Mouse (Mus musculus) brain, embryonic 14.5 days (tissue): ENCODE results near the gene Lrba. TPM values are rescaled to one million over a fixed set of nuclear protein-coding genes. Genes with fewer than 3 reads are reported as not detected.

Experiments used
- DNase-seq: peaks from one replicate; pipeline ENCODE4 v3.0.0-alpha.2; 2011; ENCODE audit warnings: low read depth
- CTCF ChIP-seq: fragments of 200-500 bp; IDR thresholded peaks from 2 replicates; pipeline ENCODE4 v1.5.1; 2012; ENCODE audit warnings: inconsistent platforms, mild to moderate bottlenecking, moderate library complexity, borderline replicate concordance; ENCODE audit not compliant: insufficient read depth, insufficient read length; ENCODE audit errors: extremely low read depth
- POLR2A ChIP-seq: fragments of 200-500 bp; IDR thresholded peaks from 2 replicates; pipeline ENCODE4 v1.6.1; 2012; ENCODE audit warnings: mild to moderate bottlenecking, inconsistent platforms, borderline replicate concordance; ENCODE audit not compliant: poor library complexity, insufficient read depth, insufficient read length, severe bottlenecking; ENCODE audit errors: extremely low read depth
- polyA plus RNA-seq: library from polyadenylated mRNA; depleted of rRNA; stranded (reverse); fragments of >200 nt; gene quantifications from 2 replicates; pipeline ENCODE4 v1.2.3, GENCODE M21; 2012

The Lrba gene
- polyA plus RNA-seq, 1 experiment: 16.8 TPM

DNA sequence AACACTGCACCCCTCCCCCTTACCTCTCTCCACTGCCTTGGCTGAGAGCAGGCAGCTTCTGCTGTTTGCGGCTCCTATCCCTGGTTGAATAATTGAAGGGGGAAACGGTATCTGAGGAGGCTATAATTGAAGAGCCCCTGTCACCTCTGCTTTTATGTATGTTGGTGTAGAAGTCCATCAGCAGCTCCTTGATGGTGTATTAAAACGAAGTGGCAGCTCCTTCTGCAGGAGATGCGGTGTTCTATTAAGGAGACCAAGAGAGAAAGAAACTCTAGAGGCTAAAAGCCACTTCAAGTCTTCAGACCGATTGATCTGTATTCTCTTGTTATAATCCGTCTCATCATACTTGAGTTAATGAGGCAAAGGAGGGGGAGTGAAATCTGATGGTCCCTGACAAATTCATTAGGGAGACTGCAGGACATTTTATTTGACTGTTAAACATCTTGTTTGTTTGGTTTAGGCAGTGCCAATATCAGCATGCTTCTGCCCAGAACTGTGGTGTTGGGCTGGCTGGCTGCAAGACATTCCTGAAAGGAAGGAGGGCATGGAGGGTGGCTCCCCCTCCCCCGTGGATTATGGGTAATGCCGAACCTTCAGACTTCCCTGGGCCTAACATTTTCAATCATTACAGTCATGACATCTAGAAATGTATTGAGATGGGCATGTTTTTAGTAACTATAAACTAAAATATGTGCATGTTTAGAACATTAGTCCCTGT lies 326.7 kb downstream of the Lrba start:
- TF ChIP-seq POLR2A (no peak), CTCF (no peak)
- DNase-seq: peak; percentile 77

- DNase-seq: peak; percentile 57
- TF ChIP-seq CTCF (no peak), POLR2A (no peak)
Observed at GRCm38 (mm10) chr3:86552170-86552569, 327.7 kb downstream of the Lrba start.

DNA sequence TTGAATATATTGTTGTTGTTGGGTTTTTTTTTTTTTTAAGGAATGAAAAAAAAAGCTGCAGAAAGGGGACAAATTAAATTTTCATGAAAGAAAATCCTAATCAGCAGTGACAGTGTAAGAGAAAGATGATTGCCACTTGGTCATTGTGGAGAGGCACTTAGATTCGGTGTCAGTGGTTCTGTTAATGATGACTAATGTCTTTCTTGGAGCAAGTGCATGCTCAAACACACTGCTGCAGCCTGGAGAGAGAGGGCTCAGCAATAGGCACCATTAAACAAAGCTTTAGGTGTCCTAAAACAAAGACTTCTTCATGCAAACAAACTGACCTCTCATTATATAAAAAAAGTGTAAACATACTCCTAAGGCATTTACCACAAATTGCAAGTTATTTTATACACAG lies 334.5 kb downstream of the Lrba start:
- no peak for TF ChIP-seq POLR2A
- peak; percentile 37 for DNase-seq

DNA sequence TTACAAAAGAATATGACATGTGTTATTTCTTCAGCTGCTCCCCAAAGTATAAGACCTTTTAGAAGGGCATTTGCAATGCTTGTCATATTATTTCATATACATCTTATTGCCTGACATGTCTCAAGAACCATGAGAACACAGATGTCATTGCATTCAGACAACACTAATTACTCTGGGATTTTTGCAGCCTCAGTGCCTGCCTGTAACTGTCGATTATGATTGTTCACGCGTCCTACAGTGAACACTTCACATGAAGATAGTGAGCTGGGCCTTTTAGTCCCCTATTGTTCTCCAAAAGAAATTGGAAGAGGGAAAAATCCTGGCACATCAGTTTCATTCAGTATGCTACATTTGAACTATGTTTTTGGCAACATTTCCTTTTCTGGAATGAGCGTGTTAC lies 335.2 kb downstream of the Lrba start:
- TF ChIP-seq POLR2A: no peak
- TF ChIP-seq CTCF: no peak
- DNase-seq: peak; percentile 60

- peak; percentile 43 for DNase-seq
- TF ChIP-seq CTCF (no peak), POLR2A (no peak)
Observed at GRCm38 (mm10) chr3:86560281-86561022, 336.0 kb downstream of the Lrba start.

- no peak for DNase-seq
Observed at GRCm38 (mm10) chr3:86561023-86561344, 336.5 kb downstream of the Lrba start.

GRCm38 (mm10) chr3:86561396-86561795 lies 336.9 kb downstream of the Lrba start:
- TF ChIP-seq POLR2A: no peak
- no peak for TF ChIP-seq CTCF
- no peak for DNase-seq

More at GRCm38 (mm10) chr3:86561023-86561344, 336.5 kb downstream of the Lrba start:
- no peak for TF ChIP-seq CTCF

DNA sequence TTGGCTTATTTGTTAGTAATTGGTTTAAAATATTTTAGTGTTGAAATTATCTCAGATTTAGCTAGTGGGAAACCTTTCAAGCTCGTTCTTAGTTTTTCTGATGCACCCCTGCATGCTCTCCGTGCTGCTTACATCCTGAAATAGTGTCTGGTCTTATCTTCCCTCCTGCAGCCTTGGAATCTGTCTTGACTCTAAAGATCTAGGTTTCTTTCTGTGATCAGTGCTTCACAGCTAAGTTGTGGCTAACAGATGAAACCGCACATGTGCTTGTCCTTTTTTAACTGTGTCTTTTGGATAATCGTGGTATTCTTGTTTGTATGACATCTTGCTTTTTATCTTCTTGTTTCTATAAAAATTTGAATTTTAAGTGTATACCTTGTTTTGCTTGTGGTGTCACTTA lies 342.8 kb downstream of the Lrba start:
- DNase-seq: no peak
- TF ChIP-seq CTCF: no peak

- DNase-seq: peak; percentile 60
Observed at GRCm38 (mm10) chr3:86571518-86571917, 347.0 kb downstream of the Lrba start.

DNA sequence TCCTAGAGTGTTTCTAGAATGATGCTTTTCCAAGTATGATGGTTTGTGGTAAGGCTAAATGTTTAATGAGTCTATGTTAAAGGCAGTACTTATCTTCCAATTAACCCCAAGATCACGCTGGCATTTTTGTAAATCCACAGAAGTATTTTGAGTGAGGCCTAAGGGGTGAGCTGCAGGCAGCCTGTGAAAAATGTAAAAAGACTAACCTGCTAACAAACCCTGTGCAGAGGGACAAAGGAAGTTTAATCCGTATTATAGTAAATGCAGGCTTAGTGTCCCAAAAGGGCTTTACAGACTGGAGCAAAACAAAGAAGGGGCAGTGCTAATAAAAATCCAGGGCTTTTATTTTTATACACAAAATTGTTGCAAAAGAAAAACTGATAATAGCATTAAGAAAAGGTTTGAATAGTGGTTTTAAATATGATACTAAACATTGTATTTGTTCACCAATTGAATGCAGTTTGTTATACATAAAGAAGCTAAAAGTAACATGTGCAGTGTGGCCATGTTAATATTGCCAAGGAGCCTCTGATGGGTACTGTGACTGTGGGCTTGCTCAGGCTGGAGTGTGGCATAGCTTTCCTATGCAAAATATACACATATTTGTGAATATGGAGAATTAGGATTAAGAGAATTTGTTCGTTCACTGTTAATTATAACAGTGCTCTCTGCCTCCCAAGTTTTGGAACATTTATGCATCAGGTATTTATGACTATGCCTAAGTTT lies 348.2 kb downstream of the Lrba start:
- TF ChIP-seq POLR2A (no peak), CTCF (no peak)
- DNase-seq: peak; percentile 70

More at GRCm38 (mm10) chr3:86571518-86571917, 347.0 kb downstream of the Lrba start:
- TF ChIP-seq CTCF (no peak), POLR2A (no peak)

DNA sequence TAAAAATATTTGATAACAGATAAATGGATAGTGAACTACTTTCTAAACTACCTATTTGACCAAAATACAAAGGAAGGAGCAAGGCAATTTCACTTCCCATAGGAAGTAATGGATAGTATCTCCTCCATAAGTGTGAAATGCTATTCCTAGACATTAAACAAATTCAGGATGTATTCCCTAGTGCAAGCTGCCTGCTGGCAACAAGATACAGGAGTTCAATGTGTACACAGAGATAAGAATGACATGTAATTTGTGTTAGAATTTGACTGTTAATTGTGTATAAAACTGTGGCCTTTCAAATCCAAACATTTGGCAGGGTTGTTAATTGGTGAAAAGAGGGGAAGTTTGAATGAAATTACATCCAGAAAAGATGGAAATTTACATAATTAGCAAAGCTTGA lies 350.8 kb downstream of the Lrba start:
- peak; percentile 40 for DNase-seq
- no peak for TF ChIP-seq CTCF

GRCm38 (mm10) chr3:86602284-86602683 lies 377.8 kb downstream of the Lrba start:
- DNase-seq: peak; percentile 83

DNA sequence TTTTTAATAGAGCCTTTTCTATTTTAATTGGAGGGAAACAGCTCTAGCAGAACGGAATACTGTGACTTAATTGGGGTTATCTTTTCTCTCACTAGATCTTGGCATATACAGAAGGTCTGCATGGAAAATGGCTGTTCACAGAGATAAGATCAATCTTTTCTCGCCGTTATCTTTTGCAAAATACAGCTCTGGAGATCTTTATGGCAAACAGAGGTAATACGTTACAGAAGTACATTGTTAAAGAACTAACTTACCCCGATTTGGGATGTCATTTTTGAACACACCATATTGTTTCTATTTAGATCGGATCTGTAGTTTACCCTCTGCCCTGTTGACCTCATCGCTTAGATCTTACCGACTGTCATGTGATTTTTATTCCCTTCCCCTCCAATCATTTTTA lies 381.3 kb downstream of the Lrba start:
- TF ChIP-seq CTCF (no peak), POLR2A (no peak)
- DNase-seq: no peak

More at GRCm38 (mm10) chr3:86602284-86602683, 377.8 kb downstream of the Lrba start:
- TF ChIP-seq POLR2A: no peak
- no peak for TF ChIP-seq CTCF

GRCm38 (mm10) chr3:86627008-86627743 lies 402.7 kb downstream of the Lrba start:
- TF ChIP-seq POLR2A (no peak), CTCF (no peak)

More at GRCm38 (mm10) chr3:86627008-86627743, 402.7 kb downstream of the Lrba start:
- DNase-seq: no peak
